Mouse (Mus musculus): ENCODE results near the gene Ccl28.
"Not testable (repeated sequence)": the region's sequence is repeated elsewhere in the genome, so short reads cannot be mapped to it uniquely, and the experiment has no call there.

The Ccl28 gene

GRCm38 (mm10) chr13:119623634-119624033 lies at the start of gene Ccl28:
TSS of gene Ccl28 (plus strand) at chr13:119623819.
- no peak for DNase-seq

GRCm38 (mm10) chr13:119596321-119597211 lies 27.1 kb upstream of the Ccl28 start:
- DNase-seq, result peak in 1 of 2 experiments; percentile 84

GRCm38 (mm10) chr13:119598466-119598865 lies 25.2 kb upstream of the Ccl28 start:
- DNase-seq, result peak in 1 of 2 experiments; percentile 62

- DNase-seq, result peak in 1 of 2 experiments; percentile 69
Observed at GRCm38 (mm10) chr13:119599066-119599465, 24.6 kb upstream of the Ccl28 start.

- not testable (repeated sequence) for DNase-seq
Observed at GRCm38 (mm10) chr13:119599498-119599897, 24.1 kb upstream of the Ccl28 start.

- peak; percentile 59 to 84 for DNase-seq
Observed at GRCm38 (mm10) chr13:119600166-119600565, 23.5 kb upstream of the Ccl28 start.

GRCm38 (mm10) chr13:119602688-119603331 lies 20.8 kb upstream of the Ccl28 start:
- DNase-seq, result peak; percentile 74 to 92

GRCm38 (mm10) chr13:119603890-119604289 lies 19.7 kb upstream of the Ccl28 start:
- not testable (repeated sequence) for DNase-seq

GRCm38 (mm10) chr13:119604322-119604721 lies 19.3 kb upstream of the Ccl28 start:
- DNase-seq, result not testable (repeated sequence)

- DNase-seq, result peak; percentile 31 to 70
Observed at GRCm38 (mm10) chr13:119618841-119619240, 4.8 kb upstream of the Ccl28 start.

GRCm38 (mm10) chr13:119619735-119620134 lies 3.9 kb upstream of the Ccl28 start:
- peak; percentile 69 to 84 for DNase-seq

- peak; percentile 56 to 71 for DNase-seq
Observed at GRCm38 (mm10) chr13:119625952-119626351, 2.3 kb downstream of the Ccl28 start.

GRCm38 (mm10) chr13:119631482-119632155 lies 8.0 kb downstream of the Ccl28 start:
- peak; percentile 92 to 95 for DNase-seq

- no peak for DNase-seq
Observed at GRCm38 (mm10) chr13:119632156-119632548, 8.5 kb downstream of the Ccl28 start.

GRCm38 (mm10) chr13:119635496-119635895 lies 11.9 kb downstream of the Ccl28 start:
- DNase-seq, result no peak

GRCm38 (mm10) chr13:119637837-119638236 lies 14.2 kb downstream of the Ccl28 start:
- DNase-seq, result peak in 1 of 2 experiments; percentile 21

- peak; percentile 60 to 89 for DNase-seq
Observed at GRCm38 (mm10) chr13:119638449-119638848, 14.8 kb downstream of the Ccl28 start.

GRCm38 (mm10) chr13:119639302-119639701 lies 15.7 kb downstream of the Ccl28 start:
- DNase-seq, result no peak

- DNase-seq, result peak in 1 of 2 experiments; percentile 58
Observed at GRCm38 (mm10) chr13:119640504-119640903, 16.9 kb downstream of the Ccl28 start.

GRCm38 (mm10) chr13:119641145-119641544 lies 17.5 kb downstream of the Ccl28 start:
- DNase-seq, result no peak

GRCm38 (mm10) chr13:119644769-119645168 lies 21.1 kb downstream of the Ccl28 start:
- DNase-seq, result peak in 1 of 2 experiments; percentile 56

GRCm38 (mm10) chr13:119646511-119646910 lies 22.9 kb downstream of the Ccl28 start:
- DNase-seq, result no peak

All from kidney, postnatal 25 days (tissue).